In genomic region chr6:67015739-67016519, GRCm38 (mm10) we compare ENCODE assay signal across 1 mouse cellular context.
TF ChIP-seq lines count a peak whose summit lies in the region.

No protein-coding gene starts in this region.

TF ChIP-seq in MEL, 35 proteins besides CTCF, POLR2A, EP300 and RAD21 (continued from another document):
- TF ChIP-seq MAFK (IDR thresholded peaks at IDR 0.05; ENCODE audit: borderline replicate concordance, low read depth, low read length) (peak; percentile 20; the same call in 1 of the 2 replicates), SIN3A (IDR thresholded peaks at IDR 0.05; ENCODE audit: low read length) (peak; percentile 66; the same call in 1 of the 2 replicates), MYB (IDR thresholded peaks at IDR 0.05; ENCODE audit: low read depth, low read length) (peak; percentile 71), GATA1 (IDR thresholded peaks at IDR 0.05; ENCODE audit: low read depth, low read length) (peak; percentile 69), ZNF384 (IDR thresholded peaks at IDR 0.05; ENCODE audit: low read depth, low read length) (no peak), NRF1 (IDR thresholded peaks at IDR 0.05; ENCODE audit: insufficient read depth, low read depth, low read length, poor library complexity, severe bottlenecking) (no peak), TBP (IDR thresholded peaks at IDR 0.05; ENCODE audit: low read depth, low read length) (no peak), TCF12 (IDR thresholded peaks at IDR 0.05; ENCODE audit: low read depth, low read length) (peak; percentile 88), RCOR1 (IDR thresholded peaks at IDR 0.05; ENCODE audit: low read depth, low read length) (peak; percentile 60), JUND (IDR thresholded peaks at IDR 0.05; ENCODE audit: low read depth, low read length) (no peak), TAL1 (IDR thresholded peaks at IDR 0.05; ENCODE audit: low read length) (peak; percentile 37; the same call in 1 of the 2 replicates), SMC3 (IDR thresholded peaks at IDR 0.05; ENCODE audit: low read depth, low read length) (no peak), GABPA (IDR thresholded peaks at IDR 0.05; ENCODE audit: low read depth, low read length) (no peak), MYC (IDR thresholded peaks at IDR 0.05; ENCODE audit: low read depth, low read length) (0 out of 2 replicates have a peak, but pooled peaks have one; percentile 8), POLR2AphosphoS2 (IDR thresholded peaks at IDR 0.05; ENCODE audit: low read length) (no peak), MAZ (IDR thresholded peaks at IDR 0.05; ENCODE audit: low read depth, low read length) (0 out of 2 replicates have a peak, but pooled peaks have one; percentile 17), USF2 (IDR thresholded peaks at IDR 0.05; ENCODE audit: borderline replicate concordance in 1 of 2, insufficient read depth in 1 of 2, low read depth in 1 of 2, low read length in 2 of 2) (no peak), BHLHE40 (IDR thresholded peaks at IDR 0.05; ENCODE audit: borderline replicate concordance, low read depth, low read length) (no peak), UBTF (IDR thresholded peaks at IDR 0.05; ENCODE audit: borderline replicate concordance, insufficient read depth, low read depth, low read length) (no peak), MAX (IDR thresholded peaks at IDR 0.05; ENCODE audit: low read length) (no peak), ZKSCAN1 (IDR thresholded peaks at IDR 0.05; ENCODE audit: low read depth, low read length) (no peak), E2F4 (IDR thresholded peaks at IDR 0.05; ENCODE audit: borderline replicate concordance, low read depth, low read length) (no peak), NELFE (IDR thresholded peaks at IDR 0.05; ENCODE audit: low read depth, low read length) (no peak), POLR2AphosphoS5 (IDR thresholded peaks at IDR 0.05; ENCODE audit: borderline replicate concordance, low read depth, low read length) (no peak), ELF1 (IDR thresholded peaks at IDR 0.05; ENCODE audit: low read depth, low read length) (no peak), ZMIZ1 (IDR thresholded peaks at IDR 0.05; ENCODE audit: low read depth, low read length) (no peak)
